Mouse (Mus musculus): ENCODE results near the gene Pfkfb4.

DNA sequence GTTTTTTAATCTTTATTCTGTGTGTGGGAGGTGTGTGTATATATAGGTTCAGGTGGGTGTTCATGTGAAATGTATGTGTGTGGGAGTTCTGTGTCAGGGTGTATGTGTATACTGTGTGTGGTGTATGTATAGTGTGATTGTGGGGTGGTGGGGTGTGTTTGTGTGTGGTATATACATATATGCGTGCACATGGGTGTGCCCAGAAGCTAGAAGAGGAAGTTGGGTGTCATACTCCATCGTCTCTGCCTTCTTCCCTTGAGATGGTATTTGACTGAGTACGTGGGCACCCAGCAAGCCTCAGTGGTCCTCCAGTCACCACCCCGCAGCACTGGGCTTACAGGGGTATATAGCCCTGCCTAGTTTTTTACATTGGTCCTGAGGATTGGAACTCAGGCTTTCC lies 29.9 kb downstream of the Pfkfb4 start:
- TF ChIP-seq CTCF (IDR thresholded peaks at IDR 0.05; ENCODE audit: insufficient read depth, low read length) = no peak
- TF ChIP-seq POLR2A (IDR thresholded peaks at IDR 0.05; ENCODE audit: borderline replicate concordance, extremely low read depth, low read depth, low read length) = no peak

Data from lung, adult 2 months (tissue).